Mouse (Mus musculus) heart, adult 8-10 months (tissue): ENCODE measurements around the gene Fez2. TPM values are rescaled to one million over a fixed set of nuclear protein-coding genes. Genes with fewer than 3 reads are reported as not detected.

Experiments
- DNase-seq: peaks from one replicate; pipeline ENCODE4 v3.0.0; 2022; ENCODE audit warnings: low spot score
- total RNA-seq, 4 experiments: library from RNA; stranded (reverse); gene quantifications; 2 replicates each; pipeline ENCODE4 v1.2.4; 2022

Fez2 gene
- total RNA-seq, 4 experiments from 2014 or later = 77.0 to 92.6 (median 86.4) TPM

DNA sequence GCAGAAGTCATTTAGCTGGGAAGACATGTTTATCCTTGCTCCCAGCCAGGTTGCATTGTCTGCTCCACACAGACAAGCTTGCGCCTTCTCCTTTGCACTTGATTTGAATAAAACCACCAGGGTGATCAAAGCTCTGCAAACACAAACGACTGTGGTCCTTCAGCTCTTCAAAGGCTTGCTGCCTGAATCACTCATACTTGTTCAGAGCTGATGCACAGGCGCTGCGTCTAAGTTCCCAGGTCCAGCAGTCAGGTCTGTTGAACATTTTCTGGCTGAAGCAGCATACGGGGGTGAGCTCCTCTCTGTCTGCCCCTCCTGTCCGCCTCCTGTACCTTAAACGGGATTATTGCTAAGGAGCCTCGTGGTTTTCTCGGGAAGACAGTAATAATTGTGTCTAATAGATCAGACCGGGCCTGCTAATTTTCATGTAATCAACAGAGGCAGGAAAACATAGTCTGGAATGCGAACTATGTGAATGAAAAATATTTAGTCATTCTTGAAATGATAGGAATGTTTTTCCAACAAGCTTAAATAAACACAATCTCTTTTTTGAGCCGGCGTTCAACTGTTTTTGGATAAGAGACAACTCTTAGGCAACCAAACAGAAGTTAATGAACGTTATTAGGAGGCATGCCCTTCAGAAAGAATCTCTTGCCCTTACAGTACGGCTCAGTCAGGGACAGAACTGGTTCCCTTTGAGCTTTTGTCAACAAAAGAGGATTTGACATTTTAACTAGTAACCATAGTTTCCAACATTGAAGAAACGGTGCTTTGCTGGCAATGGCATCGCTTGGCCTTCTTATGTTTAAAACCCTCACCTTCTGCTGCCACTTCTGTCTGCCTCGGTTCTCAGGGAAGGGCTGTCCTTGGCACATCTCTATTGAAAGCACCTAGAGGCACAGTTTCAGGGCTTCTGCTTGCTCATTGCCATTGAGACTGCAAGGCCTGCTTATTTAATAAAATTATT, 95.3 kb downstream of the Fez2 start:
- DNase-seq = peak; percentile 47

DNA sequence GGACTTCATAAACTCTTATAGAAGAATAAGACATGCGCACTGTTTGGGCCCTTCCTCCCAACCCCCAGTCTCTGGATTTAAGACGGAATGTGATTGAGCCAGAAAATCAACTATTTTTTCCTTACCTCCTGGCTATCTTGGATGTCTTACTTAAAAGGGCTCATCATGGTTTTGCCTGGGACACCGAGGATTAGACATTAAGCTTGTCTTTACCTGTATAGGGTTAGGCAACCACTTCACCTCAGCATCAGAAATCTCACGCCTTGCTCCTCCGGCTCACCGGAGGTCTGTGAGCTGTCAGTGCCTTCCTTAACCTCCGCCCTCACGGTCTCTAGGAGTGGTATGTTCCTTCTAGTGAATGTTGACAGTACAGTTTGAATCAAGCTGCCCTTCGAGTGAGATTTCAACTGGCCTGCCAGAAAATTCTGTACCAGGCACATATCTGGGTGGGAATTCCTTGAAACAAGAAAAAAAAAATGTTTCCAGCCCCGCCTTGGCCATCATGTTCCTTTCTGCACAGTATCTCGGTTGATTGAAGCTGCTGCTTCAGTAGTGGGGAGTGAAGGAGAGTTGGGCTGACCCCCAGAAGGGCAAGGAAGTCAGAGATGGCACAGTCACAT, 96.6 kb downstream of the Fez2 start:
- DNase-seq = no peak

Other genes with a start within 250 kb of the Fez2 start
- 10 to 100 TPM; 58.6 to 70.9 (median 67.5) TPM for gene Crim1, start 217.9 kb downstream of the Fez2 start, total RNA-seq
- gene Vit, start 89.9 kb upstream of the Fez2 start, total RNA-seq = 1 to 10 TPM in 3 of 4 experiments, under 1 TPM in 1; 0.98 to 2.1 (median 1.6) TPM